Mouse (Mus musculus) hindbrain, postnatal 0 days (tissue): ENCODE measurements around the gene Hadhb. TPM values are rescaled to one million over a fixed set of nuclear protein-coding genes. Genes with fewer than 3 reads are reported as not detected.

Source experiments
- ATAC-seq: fragments of 200-750 bp; cut with Nextera tagmentation; 2 replicates; pipeline ENCODE4 v1.8.0; 2017; ENCODE audit warnings: mild to moderate bottlenecking, moderate TSS enrichment, moderate library complexity
- DNase-seq: peaks from one replicate; pipeline ENCODE4 v3.0.0-alpha.2; 2015; ENCODE audit warnings: low spot score
- H3K27ac ChIP-seq: fragments of 300-500 bp; sonication (generic); 2 replicates; pipeline ENCODE4 v1.5.1; 2014; ENCODE audit warnings: mild to moderate bottlenecking
- H3K27me3 ChIP-seq: fragments of 300-500 bp; sonication (generic); 2 replicates; pipeline ENCODE4 v1.6.1; 2014; ENCODE audit warnings: low read length, mixed read lengths; ENCODE audit not compliant: insufficient read depth
- H3K36me3 ChIP-seq: fragments of 300-500 bp; sonication (generic); 2 replicates; pipeline ENCODE4 v1.6.1; 2014; ENCODE audit warnings: low read length, mixed read lengths; ENCODE audit not compliant: insufficient read depth
- H3K4me1 ChIP-seq: fragments of 300-500 bp; sonication (generic); 2 replicates; pipeline ENCODE4 v1.6.1; 2014; ENCODE audit warnings: antibody characterized with exemption, low read length, mixed read lengths; ENCODE audit not compliant: insufficient read depth
- H3K4me2 ChIP-seq: fragments of 300-500 bp; sonication (generic); 2 replicates; pipeline ENCODE4 v1.6.1; 2014; ENCODE audit warnings: low read depth, mild to moderate bottlenecking, low read length, moderate library complexity, mixed read lengths
- H3K4me3 ChIP-seq: fragments of 300-500 bp; sonication (generic); 2 replicates; pipeline ENCODE4 v1.5.1; 2014; ENCODE audit warnings: low read length
- H3K9ac ChIP-seq: fragments of 300-500 bp; sonication (generic); replicated peaks from 2 replicates; pipeline ENCODE4 v1.6.1; 2014; ENCODE audit warnings: mild to moderate bottlenecking, low read length, moderate library complexity, mixed read lengths
- H3K9me3 ChIP-seq: fragments of 300-500 bp; sonication (generic); 2 replicates; pipeline ENCODE4 v1.6.1; 2016; ENCODE audit warnings: low read length, mixed read lengths
- CTCF ChIP-seq: IDR thresholded peaks from 2 replicates; pipeline ENCODE4 v1.5.1; 2016; ENCODE audit warnings: antibody characterized with exemption, control low read depth, low read depth
- WGBS: fragments of 180-500 bp; shearing (Covaris S2); extraction: QIAGEN DNeasy Blood & Tissue Kit; methylation state at CpG from one replicate; pipeline ENCODE4 v1.1.7; 2014; 5-methylcytosine and 5-hydroxymethylcytosine counted together
- microRNA counts: library from miRNA; unstranded; fragments of <30 nt; microRNA quantifications from one replicate; lab custom pipeline; 2015
- microRNA-seq, 2 experiments: library from miRNA; unstranded; fragments of <30 nt; microRNA quantifications; one replicate each; pipeline ENCODE4; 2016
- polyA plus RNA-seq: library from polyadenylated mRNA; unstranded; fragments of >200 nt; fragmentation: Nextera tagmentation; extraction: Ambion mirVana; gene quantifications from 2 replicates; pipeline ENCODE4 v1.2.1, GENCODE M21; 2015
- total RNA-seq: library from RNA; depleted of rRNA; stranded (reverse); fragments of >200 nt; gene quantifications from 2 replicates; pipeline ENCODE4 v1.2.3, GENCODE M21; 2014; rRNA removed

Gene Hadhb
- total and polyA plus RNA-seq, 2 experiments from 2014 or later = 59.9 to 68.3 TPM

- Histone ChIP-seq H3K4me2 (no peak overlapping the region), H3K27ac (no peak overlapping the region), H3K36me3 (no peaks in the 10 kb centered on the region), H3K9me3 (no peaks in the 10 kb centered on the region), H3K9ac (no peak overlapping the region), H3K4me3 (no peak overlapping the region), H3K27me3 (no peaks in the 10 kb centered on the region), H3K4me1 (no peaks in the 10 kb centered on the region)
- 98% methylated on average over 8 of the region's 8 CpGs for WGBS
- ATAC-seq = no peak
- no peak for TF ChIP-seq CTCF
- no peak for DNase-seq
These were observed 67.6 kb downstream of the Hadhb start for GRCm38 (mm10) chr5:30222681-30223080.

- H3K4me3 ChIP-seq = no peak overlapping the region
- no peak overlapping the region for H3K27ac ChIP-seq
- no peaks in the 10 kb centered on the region for H3K27me3 ChIP-seq
- TF ChIP-seq CTCF = peak; percentile 61
- H3K9ac ChIP-seq = no peak overlapping the region
- peak; percentile 34 for DNase-seq
- H3K36me3 ChIP-seq = no peaks in the 10 kb centered on the region
- no peak overlapping the region for H3K4me2 ChIP-seq
- H3K9me3 ChIP-seq = no peaks in the 10 kb centered on the region
- WGBS = 78% methylated on average over 4 of the region's 4 CpGs
- peaks cover 21% of the 10 kb centered on the region; the same call in 1 of the 2 replicates for H3K4me1 ChIP-seq
- no peak for ATAC-seq
These were observed 75.9 kb downstream of the Hadhb start for GRCm38 (mm10) chr5:30230901-30231300.

DNA sequence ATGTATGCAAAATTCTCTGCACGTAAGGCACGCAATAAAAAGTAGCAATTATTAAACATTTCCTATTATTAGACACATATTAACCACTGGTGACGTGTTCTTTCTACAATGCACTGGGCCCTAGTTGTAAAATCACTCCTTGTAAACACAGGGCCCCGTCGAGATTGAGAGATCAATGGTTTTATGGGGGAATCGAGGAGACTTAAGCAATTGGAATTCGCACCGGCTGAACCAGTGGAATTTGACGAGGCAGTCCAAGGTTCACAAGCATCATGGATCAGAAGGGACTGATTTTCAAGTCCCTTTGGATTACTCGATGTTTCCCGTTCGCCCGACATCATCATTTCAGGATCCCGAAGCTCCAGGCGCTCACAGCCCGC is 76.8 kb downstream of the Hadhb start:
- TF ChIP-seq CTCF = no peak
- Histone ChIP-seq H3K9ac (peak overlapping the region; percentile 77), H3K27ac (peak overlapping the region; percentile 90), H3K4me3 (peak overlapping the region; percentile 90), H3K9me3 (no peaks in the 10 kb centered on the region), H3K27me3 (no peaks in the 10 kb centered on the region), H3K4me1 (peaks cover 21% of the 10 kb centered on the region; the same call in 1 of the 2 replicates), H3K36me3 (no peaks in the 10 kb centered on the region), H3K4me2 (peak overlapping the region; percentile 83)
- WGBS = 35% methylated on average over 16 of the region's 16 CpGs
- ATAC-seq = no peak
- DNase-seq = no peak

GRCm38 (mm10) chr5:30232271-30232971 is 77.4 kb downstream of the Hadhb start, which contains the start of gene Selenoi:
Selenoi (plus strand) TSS chr5:30232581.
- peak within 1 kb of the TSS; percentile 90 for H3K27ac ChIP-seq
- no peaks in the 10 kb centered on the region for H3K36me3 ChIP-seq
- peak within 1 kb of the TSS; percentile 83 for H3K4me2 ChIP-seq
- DNase-seq = peak; percentile 99
- TF ChIP-seq CTCF = no peak
- H3K4me3 ChIP-seq = peak within 1 kb of the TSS; percentile 90
- H3K9me3 ChIP-seq = no peaks in the 10 kb centered on the region
- under 1% methylated on average over 67 of the region's 71 CpGs for WGBS
- no peaks in the 10 kb centered on the region for H3K27me3 ChIP-seq
- peaks cover 21% of the 10 kb centered on the region; the same call in 1 of the 2 replicates for H3K4me1 ChIP-seq
- peak; percentile 100 for ATAC-seq
- peak within 1 kb of the TSS; percentile 77 for H3K9ac ChIP-seq

DNA sequence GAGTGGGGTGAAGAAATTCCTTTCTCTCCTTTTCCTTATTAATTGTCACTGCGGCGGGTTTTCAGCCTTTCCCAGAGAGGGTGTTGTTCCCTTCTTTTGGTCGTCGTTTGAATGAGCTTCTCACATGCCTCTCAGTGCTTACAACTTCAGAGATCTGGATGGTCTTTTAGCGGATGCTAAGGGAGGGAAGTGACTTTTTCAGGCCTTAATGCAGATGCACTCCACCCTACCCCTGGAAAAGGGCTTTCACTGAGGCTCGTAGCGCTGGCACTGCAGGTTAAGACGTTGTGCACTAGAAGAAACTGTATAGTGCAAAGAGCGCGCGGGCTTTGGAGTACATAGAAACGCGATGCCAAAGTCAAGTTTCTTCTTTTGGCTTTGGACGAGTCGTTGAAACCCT is 78.0 kb downstream of the Hadhb start:
- no peak for ATAC-seq
- H3K27ac ChIP-seq = peak overlapping the region; percentile 90
- no peaks in the 10 kb centered on the region for H3K9me3 ChIP-seq
- TF ChIP-seq CTCF = no peak
- WGBS = under 1% methylated on average over 15 of the region's 15 CpGs
- peak overlapping the region; percentile 77 for H3K9ac ChIP-seq
- no peaks in the 10 kb centered on the region for H3K27me3 ChIP-seq
- H3K4me3 ChIP-seq = peak overlapping the region; percentile 90
- H3K4me2 ChIP-seq = peak overlapping the region; percentile 83
- H3K4me1 ChIP-seq = peaks cover 21% of the 10 kb centered on the region; the same call in 1 of the 2 replicates
- no peaks in the 10 kb centered on the region for H3K36me3 ChIP-seq
- peak; percentile 44 for DNase-seq

GRCm38 (mm10) chr5:30233979-30234378 is 78.9 kb downstream of the Hadhb start:
- Histone ChIP-seq H3K4me3 (peak overlapping the region; percentile 90), H3K9me3 (no peaks in the 10 kb centered on the region), H3K4me2 (peak overlapping the region; percentile 83), H3K27ac (no peak overlapping the region), H3K9ac (peak overlapping the region; percentile 77; the same call in 1 of the 2 replicates), H3K4me1 (peaks cover 21% of the 10 kb centered on the region; the same call in 1 of the 2 replicates), H3K36me3 (no peaks in the 10 kb centered on the region), H3K27me3 (no peaks in the 10 kb centered on the region)
- WGBS = 51% methylated on average over 8 of the region's 8 CpGs
- DNase-seq (no peak), ATAC-seq (no peak)
- no peak for TF ChIP-seq CTCF

MicroRNAs encoded within 50 kb of the gene (microRNA counts, 519-probe panel; counts per million panel counts)
- microRNA mmu-miR-1960 (lab: Ali Mortazavi, UCI) = not detected

Small RNA genes lying within 50 kb of the gene (microRNA-seq; reads per million reads assigned to microRNA genes)
- 0.35 to 1.4 reads per million in 2 experiments for gene Mir1960

Other genes with a start within 250 kb of the Hadhb start
- not detected in 2 replicates for gene Il6, start 142.1 kb upstream of the Hadhb start, total RNA-seq
- gene Il6, start 142.1 kb upstream of the Hadhb start, polyA plus RNA-seq = not detected in 2 replicates
- 8.3 and 15.4 TPM in 2 replicates for gene Tyms, start 81.6 kb upstream of the Hadhb start, total RNA-seq
- gene Tyms, start 81.6 kb upstream of the Hadhb start, polyA plus RNA-seq = 35.2 and 36.2 TPM in 2 replicates
- 26.7 and 26.9 TPM in 2 replicates for gene Garem2, start 50.1 kb upstream of the Hadhb start, total RNA-seq
- 9.5 and 9.7 TPM in 2 replicates for gene Garem2, start 50.1 kb upstream of the Hadhb start, polyA plus RNA-seq
- gene 3110082J24Rik, start 49.2 kb upstream of the Hadhb start, total RNA-seq = 3.2 and 6.3 TPM in 2 replicates
- 4.3 and 4.9 TPM in 2 replicates for gene 3110082J24Rik, start 49.2 kb upstream of the Hadhb start, polyA plus RNA-seq
- gene Hadha, start 86 bp upstream of the Hadhb start, total RNA-seq = 50.1 and 50.4 TPM in 2 replicates
- gene Hadha, start 86 bp upstream of the Hadhb start, polyA plus RNA-seq = 68.0 and 79.1 TPM in 2 replicates
- 0.37 TPM in 1 of 2 replicates, not detected in the other for gene Adgrf3, start 50.5 kb downstream of the Hadhb start, total RNA-seq
- not detected in 2 replicates for gene Adgrf3, start 50.5 kb downstream of the Hadhb start, polyA plus RNA-seq
- gene Selenoi, start 77.3 kb downstream of the Hadhb start, total RNA-seq = 99.5 and 108 TPM in 2 replicates
- 20.7 and 23.1 TPM in 2 replicates for gene Selenoi, start 77.3 kb downstream of the Hadhb start, polyA plus RNA-seq
- 4.6 and 4.9 TPM in 2 replicates for gene Drc1, start 126.1 kb downstream of the Hadhb start, total RNA-seq
- gene Drc1, start 126.1 kb downstream of the Hadhb start, polyA plus RNA-seq = 6.6 TPM in 2 replicates